Mouse (Mus musculus): ENCODE results near the gene Napa. TPM values are rescaled to one million over a fixed set of nuclear protein-coding genes. Genes with fewer than 3 reads are reported as not detected.
A peak's percentile ranks its signal among the peaks of the same experiment; 100 is the strongest.

The Napa gene
- polyA plus RNA-seq, 1 experiment, result 256 TPM

GRCm38 (mm10) chr7:16111284-16112090 is 13.2 kb downstream of the Napa start:
- no peaks in the 10 kb centered on the region for H3K27me3 ChIP-seq (ENCODE audit: control insufficient read depth, insufficient read depth, low read length)
- WGBS, result 92% methylated on average over 7 of the region's 7 CpGs
- peaks cover 40% of the 10 kb centered on the region for H3K36me3 ChIP-seq (ENCODE audit: control insufficient read depth, insufficient read depth, low read length)
- no peak overlapping the region for H3K4me3 ChIP-seq (ENCODE audit: control insufficient read depth, insufficient read depth, low read length)
- no peak for TF ChIP-seq POLR2A (IDR thresholded peaks at IDR 0.05; ENCODE audit: control insufficient read depth, extremely low read depth, insufficient read depth, low read length, poor library complexity)
- no peak for TF ChIP-seq CTCF (IDR thresholded peaks at IDR 0.05; ENCODE audit: borderline replicate concordance, control insufficient read depth, extremely low read depth, insufficient read depth, low read length, poor library complexity)
- no peaks in the 10 kb centered on the region for H3K4me1 ChIP-seq (replicated peaks; ENCODE audit: control insufficient read depth, insufficient read depth, low read length)
- H3K27ac ChIP-seq (ENCODE audit: control insufficient read depth, insufficient read depth, low read length), result no peak overlapping the region
- DNase-seq, result no peak

- no peaks in the 10 kb centered on the region; the same call in 1 of the 2 replicates for H3K27me3 ChIP-seq (ENCODE audit: control insufficient read depth, insufficient read depth, low read length)
- H3K4me1 ChIP-seq (replicated peaks; ENCODE audit: control insufficient read depth, insufficient read depth, low read length), result no peaks in the 10 kb centered on the region; the same call in 1 of the 2 replicates
- H3K4me3 ChIP-seq (ENCODE audit: control insufficient read depth, insufficient read depth, low read length), result no peak overlapping the region
- no peak for TF ChIP-seq POLR2A (IDR thresholded peaks at IDR 0.05; ENCODE audit: control insufficient read depth, extremely low read depth, insufficient read depth, low read length, poor library complexity)
- no peak for TF ChIP-seq CTCF (IDR thresholded peaks at IDR 0.05; ENCODE audit: borderline replicate concordance, control insufficient read depth, extremely low read depth, insufficient read depth, low read length, poor library complexity)
- H3K27ac ChIP-seq (ENCODE audit: control insufficient read depth, insufficient read depth, low read length), result no peak overlapping the region
- DNase-seq, result no peak
- peaks cover 19% of the 10 kb centered on the region for H3K36me3 ChIP-seq (ENCODE audit: control insufficient read depth, insufficient read depth, low read length)
- 96% methylated on average over 7 of the region's 7 CpGs for WGBS
Observed at GRCm38 (mm10) chr7:16116418-16116817, 18.2 kb downstream of the Napa start.

GRCm38 (mm10) chr7:16117100-16117499 is 18.8 kb downstream of the Napa start:
- 94% methylated on average over 3 of the region's 3 CpGs for WGBS
- Histone ChIP-seq H3K4me3 (ENCODE audit: control insufficient read depth, insufficient read depth, low read length) (no peak overlapping the region), H3K36me3 (ENCODE audit: control insufficient read depth, insufficient read depth, low read length) (peaks cover 19% of the 10 kb centered on the region), H3K4me1 (replicated peaks; ENCODE audit: control insufficient read depth, insufficient read depth, low read length) (no peaks in the 10 kb centered on the region; the same call in 1 of the 2 replicates), H3K27ac (ENCODE audit: control insufficient read depth, insufficient read depth, low read length) (no peak overlapping the region), H3K27me3 (ENCODE audit: control insufficient read depth, insufficient read depth, low read length) (no peaks in the 10 kb centered on the region; the same call in 1 of the 2 replicates)
- DNase-seq, result no peak
- no peak for TF ChIP-seq CTCF (IDR thresholded peaks at IDR 0.05; ENCODE audit: borderline replicate concordance, control insufficient read depth, extremely low read depth, insufficient read depth, low read length, poor library complexity)
- TF ChIP-seq POLR2A (IDR thresholded peaks at IDR 0.05; ENCODE audit: control insufficient read depth, extremely low read depth, insufficient read depth, low read length, poor library complexity), result no peak

GRCm38 (mm10) chr7:16119569-16120261 is 21.5 kb downstream of the Napa start, which contains the start of gene Kptn:
Kptn (plus strand) TSS chr7:16119895.
- peaks cover 5% of the 10 kb centered on the region; the same call in 1 of the 2 replicates for H3K36me3 ChIP-seq (ENCODE audit: control insufficient read depth, insufficient read depth, low read length)

GRCm38 (mm10) chr7:16120262-16120600 is 22.0 kb downstream of the Napa start:
- TF ChIP-seq POLR2A (IDR thresholded peaks at IDR 0.05; ENCODE audit: control insufficient read depth, extremely low read depth, insufficient read depth, low read length, poor library complexity) (no peak), CTCF (IDR thresholded peaks at IDR 0.05; ENCODE audit: borderline replicate concordance, control insufficient read depth, extremely low read depth, insufficient read depth, low read length, poor library complexity) (no peak)
- DNase-seq, result no peak
- Histone ChIP-seq H3K4me1 (replicated peaks; ENCODE audit: control insufficient read depth, insufficient read depth, low read length) (no peaks in the 10 kb centered on the region; the same call in 1 of the 2 replicates), H3K36me3 (ENCODE audit: control insufficient read depth, insufficient read depth, low read length) (peaks cover under 1% of the 10 kb centered on the region; the same call in 1 of the 2 replicates), H3K27ac (ENCODE audit: control insufficient read depth, insufficient read depth, low read length) (no peak overlapping the region), H3K27me3 (ENCODE audit: control insufficient read depth, insufficient read depth, low read length) (no peaks in the 10 kb centered on the region; the same call in 1 of the 2 replicates), H3K4me3 (ENCODE audit: control insufficient read depth, insufficient read depth, low read length) (peak overlapping the region; percentile 76)
- 62% methylated on average over 9 of the region's 9 CpGs for WGBS

More at GRCm38 (mm10) chr7:16119569-16120261, 21.5 kb downstream of the Napa start, which contains the start of gene Kptn:
- WGBS, result 1% methylated on average over 33 of the region's 33 CpGs
- Histone ChIP-seq H3K4me3 (ENCODE audit: control insufficient read depth, insufficient read depth, low read length) (peak within 1 kb of the TSS; percentile 76), H3K27me3 (ENCODE audit: control insufficient read depth, insufficient read depth, low read length) (no peaks in the 10 kb centered on the region; the same call in 1 of the 2 replicates), H3K4me1 (replicated peaks; ENCODE audit: control insufficient read depth, insufficient read depth, low read length) (no peaks in the 10 kb centered on the region; the same call in 1 of the 2 replicates), H3K27ac (ENCODE audit: control insufficient read depth, insufficient read depth, low read length) (no peak within 1 kb of the TSS)
- TF ChIP-seq POLR2A (IDR thresholded peaks at IDR 0.05; ENCODE audit: control insufficient read depth, extremely low read depth, insufficient read depth, low read length, poor library complexity), result no peak
- peak; percentile 78; the same call in 1 of the 2 replicates for TF ChIP-seq CTCF (IDR thresholded peaks at IDR 0.05; ENCODE audit: borderline replicate concordance, control insufficient read depth, extremely low read depth, insufficient read depth, low read length, poor library complexity)
- peak; percentile 87 for DNase-seq

GRCm38 (mm10) chr7:16125829-16126228 is 27.6 kb downstream of the Napa start:
- Histone ChIP-seq H3K27ac (ENCODE audit: control insufficient read depth, insufficient read depth, low read length) (no peak overlapping the region), H3K27me3 (ENCODE audit: control insufficient read depth, insufficient read depth, low read length) (no peaks in the 10 kb centered on the region; the same call in 1 of the 2 replicates), H3K36me3 (ENCODE audit: control insufficient read depth, insufficient read depth, low read length) (no peaks in the 10 kb centered on the region), H3K4me1 (replicated peaks; ENCODE audit: control insufficient read depth, insufficient read depth, low read length) (no peaks in the 10 kb centered on the region), H3K4me3 (ENCODE audit: control insufficient read depth, insufficient read depth, low read length) (no peak overlapping the region)
- DNase-seq, result no peak
- TF ChIP-seq POLR2A (IDR thresholded peaks at IDR 0.05; ENCODE audit: control insufficient read depth, extremely low read depth, insufficient read depth, low read length, poor library complexity) (no peak), CTCF (IDR thresholded peaks at IDR 0.05; ENCODE audit: borderline replicate concordance, control insufficient read depth, extremely low read depth, insufficient read depth, low read length, poor library complexity) (no peak)
- WGBS, result 97% methylated on average over 9 of the region's 9 CpGs

Data from thymus, adult 2 months (tissue).